Mouse (Mus musculus) neural tube, embryonic 14.5 days (tissue): ENCODE measurements around the gene Grik2. TPM values are rescaled to one million over a fixed set of nuclear protein-coding genes. Genes with fewer than 3 reads are reported as not detected.

ENCODE experiments used
- ATAC-seq: fragments of 200-750 bp; cut with Nextera tagmentation; 2 replicates; pipeline ENCODE4 v1.8.0; 2017; ENCODE audit warnings: low read depth, mild to moderate bottlenecking, moderate TSS enrichment, moderate library complexity
- H3K27ac ChIP-seq: fragments of 300-500 bp; sonication (generic); 2 replicates; pipeline ENCODE4 v1.5.1; 2014; ENCODE audit warnings: low read depth, mild to moderate bottlenecking, control low read depth, low read length, moderate library complexity, mixed read lengths
- H3K27me3 ChIP-seq: fragments of 300-500 bp; sonication (generic); 2 replicates; pipeline ENCODE4 v1.6.1; 2014; ENCODE audit warnings: low read length; ENCODE audit not compliant: control insufficient read depth, insufficient read depth
- H3K36me3 ChIP-seq: fragments of 300-500 bp; sonication (generic); 2 replicates; pipeline ENCODE4 v1.6.1; 2014; ENCODE audit warnings: low read length, mixed read lengths; ENCODE audit not compliant: control insufficient read depth, insufficient read depth
- H3K4me1 ChIP-seq: fragments of 300-500 bp; sonication (generic); 2 replicates; pipeline ENCODE4 v1.6.1; 2014; ENCODE audit warnings: low read length; ENCODE audit not compliant: control insufficient read depth, insufficient read depth
- H3K4me2 ChIP-seq: fragments of 300-500 bp; sonication (generic); 2 replicates; pipeline ENCODE4 v1.6.1; 2014; ENCODE audit warnings: mild to moderate bottlenecking, low read depth, low read length, control low read depth
- H3K4me3 ChIP-seq: fragments of 300-500 bp; sonication (generic); 2 replicates; pipeline ENCODE4 v1.5.1; 2014; ENCODE audit warnings: low read depth, low read length, control low read depth, mixed read lengths
- H3K9ac ChIP-seq: fragments of 300-500 bp; sonication (generic); replicated peaks from 2 replicates; pipeline ENCODE4 v1.6.1; 2014; ENCODE audit warnings: low read depth, mild to moderate bottlenecking, control low read depth, low read length, mixed read lengths
- H3K9me3 ChIP-seq: fragments of 300-500 bp; sonication (generic); 2 replicates; pipeline ENCODE4 v1.6.1; 2016; ENCODE audit warnings: low read length; ENCODE audit not compliant: control insufficient read depth
- WGBS: fragments of 180-500 bp; shearing (Covaris S2); extraction: QIAGEN DNeasy Blood & Tissue Kit; methylation state at CpG from one replicate; pipeline ENCODE4 v1.1.7; 2014; 5-methylcytosine and 5-hydroxymethylcytosine counted together
- polyA plus RNA-seq: library from polyadenylated mRNA; unstranded; fragments of >200 nt; fragmentation: Nextera tagmentation; extraction: Ambion mirVana; gene quantifications from 2 replicates; pipeline ENCODE4 v1.2.1, GENCODE M21; 2014

Gene Grik2
- polyA plus RNA-seq, 1 experiment from 2014 or later: 69.6 TPM

- 81% methylated on average over 7 of the region's 7 CpGs for WGBS
- Histone ChIP-seq H3K9ac (no peak overlapping the region), H3K4me1 (no peaks in the 10 kb centered on the region), H3K4me3 (no peak overlapping the region), H3K27ac (no peak overlapping the region), H3K9me3 (no peaks in the 10 kb centered on the region), H3K36me3 (no peaks in the 10 kb centered on the region), H3K4me2 (no peak overlapping the region), H3K27me3 (no peaks in the 10 kb centered on the region)
- ATAC-seq: no peak
Measured at GRCm38 (mm10) chr10:49573514-49573913, 215.1 kb downstream of the Grik2 start.

- Histone ChIP-seq H3K4me2 (no peak overlapping the region), H3K36me3 (no peaks in the 10 kb centered on the region), H3K9ac (no peak overlapping the region), H3K4me3 (no peak overlapping the region), H3K27me3 (no peaks in the 10 kb centered on the region), H3K27ac (no peak overlapping the region), H3K4me1 (no peaks in the 10 kb centered on the region), H3K9me3 (no peaks in the 10 kb centered on the region)
- 96% methylated on average over 1 of the region's 1 CpGs for WGBS
- ATAC-seq: no peak
Measured at GRCm38 (mm10) chr10:49559872-49560407, 228.6 kb downstream of the Grik2 start.

- 75% methylated on average over 1 of the region's 1 CpGs for WGBS
- H3K9me3 ChIP-seq: no peaks in the 10 kb centered on the region
- H3K4me1 ChIP-seq: no peaks in the 10 kb centered on the region
- no peaks in the 10 kb centered on the region for H3K27me3 ChIP-seq
- H3K27ac ChIP-seq: no peak overlapping the region
- no peak for ATAC-seq
- H3K4me3 ChIP-seq: no peak overlapping the region
- H3K9ac ChIP-seq: no peak overlapping the region
- H3K4me2 ChIP-seq: no peak overlapping the region
- no peaks in the 10 kb centered on the region for H3K36me3 ChIP-seq
Measured at GRCm38 (mm10) chr10:49542249-49542648, 246.3 kb downstream of the Grik2 start.

- no peak overlapping the region for H3K4me2 ChIP-seq
- no peaks in the 10 kb centered on the region for H3K36me3 ChIP-seq
- H3K4me1 ChIP-seq: no peaks in the 10 kb centered on the region
- 96% methylated on average over 1 of the region's 1 CpGs for WGBS
- H3K27ac ChIP-seq: no peak overlapping the region
- H3K4me3 ChIP-seq: no peak overlapping the region
- no peak overlapping the region for H3K9ac ChIP-seq
- H3K27me3 ChIP-seq: no peaks in the 10 kb centered on the region
- no peak for ATAC-seq
- H3K9me3 ChIP-seq: no peaks in the 10 kb centered on the region
Measured at GRCm38 (mm10) chr10:49519752-49520151, 268.8 kb downstream of the Grik2 start.

GRCm38 (mm10) chr10:49500628-49501027 is 287.9 kb downstream of the Grik2 start:
- Histone ChIP-seq H3K4me3 (no peak overlapping the region), H3K27ac (no peak overlapping the region), H3K4me1 (no peaks in the 10 kb centered on the region), H3K27me3 (no peaks in the 10 kb centered on the region), H3K36me3 (no peaks in the 10 kb centered on the region), H3K9me3 (no peaks in the 10 kb centered on the region), H3K4me2 (no peak overlapping the region), H3K9ac (no peak overlapping the region)
- ATAC-seq: no peak
- WGBS: 50% methylated on average over 1 of the region's 1 CpGs

GRCm38 (mm10) chr10:49497302-49497701 is 291.3 kb downstream of the Grik2 start:
- 87% methylated on average over 1 of the region's 1 CpGs for WGBS
- H3K4me3 ChIP-seq: no peak overlapping the region
- no peaks in the 10 kb centered on the region for H3K27me3 ChIP-seq
- no peak for ATAC-seq
- no peak overlapping the region for H3K9ac ChIP-seq
- no peaks in the 10 kb centered on the region for H3K4me1 ChIP-seq
- no peak overlapping the region for H3K4me2 ChIP-seq
- H3K27ac ChIP-seq: no peak overlapping the region
- no peaks in the 10 kb centered on the region for H3K36me3 ChIP-seq
- H3K9me3 ChIP-seq: no peaks in the 10 kb centered on the region

- no peaks in the 10 kb centered on the region for H3K27me3 ChIP-seq
- H3K4me3 ChIP-seq: no peak overlapping the region
- no peak overlapping the region for H3K9ac ChIP-seq
- no peaks in the 10 kb centered on the region for H3K4me1 ChIP-seq
- H3K27ac ChIP-seq: no peak overlapping the region
- WGBS: 81% methylated on average over 4 of the region's 4 CpGs
- H3K36me3 ChIP-seq: no peaks in the 10 kb centered on the region
- H3K4me2 ChIP-seq: no peak overlapping the region
- ATAC-seq: no peak
- no peaks in the 10 kb centered on the region for H3K9me3 ChIP-seq
Measured at GRCm38 (mm10) chr10:49481439-49481838, 307.1 kb downstream of the Grik2 start.

GRCm38 (mm10) chr10:49480085-49480749 is 308.3 kb downstream of the Grik2 start:
- Histone ChIP-seq H3K4me1 (no peaks in the 10 kb centered on the region), H3K4me2 (no peak overlapping the region), H3K9me3 (no peaks in the 10 kb centered on the region), H3K27me3 (no peaks in the 10 kb centered on the region), H3K4me3 (no peak overlapping the region), H3K36me3 (no peaks in the 10 kb centered on the region), H3K9ac (no peak overlapping the region), H3K27ac (no peak overlapping the region)
- no peak for ATAC-seq
- 86% methylated on average over 5 of the region's 5 CpGs for WGBS

GRCm38 (mm10) chr10:49473613-49474012 is 315.0 kb downstream of the Grik2 start:
- H3K36me3 ChIP-seq: no peaks in the 10 kb centered on the region
- H3K9me3 ChIP-seq: no peaks in the 10 kb centered on the region
- H3K27me3 ChIP-seq: no peaks in the 10 kb centered on the region
- no peak overlapping the region for H3K27ac ChIP-seq
- no peak overlapping the region for H3K4me3 ChIP-seq
- no peak overlapping the region for H3K9ac ChIP-seq
- H3K4me2 ChIP-seq: no peak overlapping the region
- ATAC-seq: no peak
- no peaks in the 10 kb centered on the region for H3K4me1 ChIP-seq
